Mouse (Mus musculus): ENCODE measurements at regions not wholly inside any gene's neighbourhood (a gene's known extent, or its start where the extent isn't known, plus 50 kb on each side); places are given as distances from the start of the nearest gene placed in this dataset.

DNA sequence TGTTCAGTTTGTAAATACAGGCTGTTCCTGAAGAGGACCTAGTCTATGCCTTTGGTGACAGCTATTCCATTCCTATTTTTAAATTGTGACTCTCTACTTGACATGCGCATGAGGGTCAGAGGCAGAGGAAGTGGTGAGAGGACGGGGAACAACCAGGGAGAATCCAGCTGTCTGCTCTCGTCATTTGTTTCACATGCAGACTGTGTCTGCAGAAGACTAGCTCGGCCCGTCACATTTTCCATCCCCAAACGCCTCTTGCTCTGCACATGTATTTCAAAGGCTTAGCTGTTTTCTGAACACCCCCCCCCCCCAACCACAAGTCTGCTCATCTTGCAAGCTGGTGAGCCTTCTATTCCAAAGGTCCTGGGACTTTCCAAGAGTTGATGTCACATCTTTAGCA lies 339.4 kb downstream of the Dhx35 start:
- intact Hi-C loops (cut with DNase I): no loop called here

GRCm38 (mm10) chr2:159138603-159139002 lies 344.0 kb downstream of the Dhx35 start:
- intact Hi-C loops (cut with DNase I): no loop called here

DNA sequence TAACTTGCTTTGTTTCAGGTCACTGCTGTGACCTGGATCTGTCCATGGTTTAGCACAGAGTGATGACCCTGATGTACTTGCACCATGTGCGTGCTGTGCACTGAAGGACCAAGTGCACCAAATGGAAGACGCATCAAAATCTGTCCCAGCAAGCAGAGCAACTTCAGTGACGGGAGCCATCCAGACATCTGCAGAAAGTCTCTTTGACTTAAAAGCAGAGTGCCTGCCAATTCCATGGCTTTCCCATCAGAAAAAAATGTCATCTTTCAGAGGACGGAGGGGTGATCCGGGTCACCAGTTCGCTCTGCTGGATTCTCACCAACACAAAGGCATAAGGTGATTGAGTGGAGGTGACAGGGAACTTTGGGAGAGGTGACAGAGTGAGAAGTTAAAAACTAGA lies 351.4 kb downstream of the Dhx35 start:
- intact Hi-C loops (cut with DNase I): no loop called here

DNA sequence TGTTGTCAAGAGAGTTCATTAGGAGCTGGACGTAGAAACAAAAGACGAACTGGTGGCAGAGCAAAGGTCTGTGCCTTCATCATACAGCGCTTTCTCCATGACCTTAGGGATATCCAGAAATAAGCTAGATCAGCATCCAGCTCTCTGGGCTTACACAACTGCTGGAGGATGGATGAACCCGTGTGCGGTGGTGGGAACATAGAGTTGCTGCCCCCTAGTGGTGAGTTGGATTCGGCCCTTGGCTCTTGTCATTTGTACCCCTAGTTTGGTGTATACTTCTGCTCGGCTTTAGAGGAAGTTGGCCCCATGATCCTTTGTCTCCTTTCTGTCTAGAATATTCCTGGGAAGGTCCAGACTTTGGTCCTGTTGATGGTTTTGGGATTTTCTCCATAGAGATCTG lies 369.4 kb downstream of the Dhx35 start:
- intact Hi-C loops (cut with DNase I): loop anchor here (1.0 to 5.0 kb wide), 2 partner anchors 110 to 252 kb away; no protein-coding TSS in a partner anchor

- intact Hi-C loops (cut with DNase I): loop anchor here (5.0 kb wide), 1 partner anchor 101 kb away; no protein-coding TSS in a partner anchor
Measured at GRCm38 (mm10) chr2:159168553-159169064, 374.0 kb downstream of the Dhx35 start.

- intact Hi-C loops (cut with DNase I): no loop called here
Measured at GRCm38 (mm10) chr2:159196156-159196555, 401.5 kb downstream of the Dhx35 start.

DNA sequence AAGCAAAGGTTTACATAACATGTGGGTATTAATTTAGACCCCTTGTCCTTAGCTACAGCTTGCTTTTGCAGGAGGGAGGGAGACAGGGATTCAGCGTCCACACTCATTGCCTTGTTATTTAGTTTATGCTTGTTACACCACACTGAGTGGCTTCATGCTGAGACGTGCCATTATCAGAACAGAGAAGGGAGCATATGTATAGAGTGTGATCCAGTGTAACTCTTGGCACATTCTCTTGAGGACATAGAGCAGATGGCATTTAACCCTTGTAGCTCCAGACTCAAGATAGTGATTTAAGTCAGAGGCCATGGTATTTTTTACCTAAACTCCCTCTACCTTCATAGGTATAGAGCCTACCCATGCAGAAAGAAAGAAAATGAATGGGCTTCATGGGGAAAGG lies 437.7 kb downstream of the Dhx35 start:
- intact Hi-C loops (cut with DNase I): no loop called here

DNA sequence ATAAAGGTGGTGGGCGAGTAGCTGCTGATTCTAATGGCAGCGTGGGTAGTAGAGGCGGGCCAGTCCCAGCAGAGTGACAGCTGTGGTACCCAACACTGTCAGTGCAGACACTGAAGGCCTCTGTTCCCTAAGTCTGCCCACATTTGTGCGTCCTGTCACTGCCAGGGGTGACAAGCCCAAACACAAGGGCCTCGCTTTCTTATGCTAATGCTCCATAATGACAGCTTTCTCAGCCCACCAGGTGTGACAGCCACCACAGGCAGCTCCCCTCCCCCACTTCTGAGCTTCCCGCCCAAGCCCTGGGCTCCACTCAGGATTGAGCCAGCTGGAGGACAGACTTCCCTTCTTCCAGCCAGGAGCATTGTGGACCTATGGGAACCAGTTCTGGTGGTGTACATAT lies 440.4 kb downstream of the Dhx35 start:
- intact Hi-C loops (cut with DNase I): no loop called here

DNA sequence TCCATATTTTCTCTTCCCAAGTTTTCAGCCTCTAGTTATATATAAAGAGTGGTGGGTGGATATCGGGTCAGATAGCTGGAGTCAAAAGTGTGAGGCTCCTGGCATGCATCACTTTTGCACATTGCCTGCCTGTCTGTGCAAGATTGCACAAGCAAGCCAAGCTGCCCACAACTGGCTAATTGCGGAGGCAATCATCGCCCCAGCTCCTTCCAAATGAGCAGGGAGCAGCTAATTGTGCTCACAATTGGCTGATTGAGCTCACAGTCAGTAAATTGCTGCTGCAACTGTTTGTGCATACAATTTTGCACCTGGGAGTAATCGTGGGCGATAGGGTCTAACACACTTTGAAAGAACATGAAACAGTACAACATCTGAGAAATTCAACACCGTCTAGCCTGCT lies 455.5 kb downstream of the Dhx35 start:
- intact Hi-C loops (cut with DNase I): no loop called here

DNA sequence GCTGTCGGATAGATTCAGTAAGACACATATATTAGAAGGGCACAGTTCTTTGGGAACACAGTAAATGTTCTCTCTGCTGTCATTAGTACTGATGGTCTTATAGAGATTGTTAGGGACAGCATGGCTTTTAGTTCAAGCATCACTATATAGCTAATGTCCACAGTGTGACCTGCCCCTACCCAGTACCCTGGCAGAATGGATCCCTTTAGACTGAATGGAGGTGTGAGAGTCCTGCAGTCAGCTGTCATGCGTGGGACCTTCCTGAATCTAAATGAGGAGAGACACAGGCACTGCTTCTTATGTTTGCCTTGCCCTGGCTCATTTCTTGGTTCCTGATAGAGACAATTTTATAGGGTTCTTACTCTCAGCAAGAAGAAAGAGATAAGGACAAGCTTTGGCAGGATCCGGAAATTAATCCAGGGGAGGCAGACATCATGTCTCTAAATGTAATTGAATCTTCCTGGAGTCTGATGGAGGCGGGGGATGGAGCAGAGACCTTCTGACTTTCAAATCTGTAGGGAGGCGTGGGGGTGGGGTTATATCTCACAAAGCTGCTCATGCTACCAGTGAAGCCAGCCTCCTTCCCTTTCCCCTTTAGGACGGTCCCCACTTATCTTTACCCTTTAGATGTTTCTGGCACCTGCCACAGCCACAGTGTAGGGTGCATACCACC lies 456.5 kb downstream of the Dhx35 start:
- intact Hi-C loops (cut with DNase I): no loop called here

DNA sequence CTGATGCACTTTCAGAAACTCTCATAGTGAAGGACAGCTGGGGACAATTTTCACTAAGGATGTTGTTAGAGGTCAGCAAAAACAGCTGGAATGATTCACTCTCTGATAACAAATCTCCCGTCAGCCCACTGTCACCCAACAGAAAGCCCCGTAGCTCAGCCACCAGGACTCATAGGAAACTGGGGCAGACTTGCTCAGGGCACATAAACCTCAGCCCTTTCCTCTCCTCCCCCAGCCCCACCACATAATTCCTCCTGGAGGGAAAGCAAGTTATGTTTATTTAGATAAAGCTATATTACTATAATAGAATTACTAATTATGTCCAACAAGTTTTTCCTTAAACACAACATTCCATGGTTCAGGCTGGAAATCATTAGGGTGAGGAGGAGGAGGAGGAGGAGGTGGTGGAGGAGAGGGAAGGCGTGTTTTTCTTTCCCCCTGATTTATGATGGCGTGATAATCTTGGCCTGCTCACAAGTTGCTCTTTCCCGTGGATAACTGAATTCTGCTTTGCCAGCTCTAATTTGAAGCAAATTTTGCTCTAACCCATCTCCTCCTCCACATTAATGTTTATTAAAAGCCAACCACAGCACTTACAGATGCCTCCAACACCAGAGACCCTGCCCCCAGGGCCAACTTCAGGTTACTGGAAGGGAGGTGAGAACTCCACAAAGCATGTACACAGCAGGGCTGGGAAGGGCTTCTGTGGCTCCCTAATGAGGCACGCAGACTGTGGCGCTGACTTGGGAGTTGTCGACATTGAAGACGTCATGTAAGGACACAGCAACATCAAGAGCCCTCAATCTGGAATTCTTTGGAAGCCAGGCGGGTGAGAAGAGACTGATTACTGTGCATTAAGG lies 475.8 kb downstream of the Dhx35 start:
- intact Hi-C loops (cut with DNase I): no loop called here

GRCm38 (mm10) chr2:159278896-159279295 lies 484.3 kb downstream of the Dhx35 start:
- intact Hi-C loops (cut with DNase I): no loop called here

DNA sequence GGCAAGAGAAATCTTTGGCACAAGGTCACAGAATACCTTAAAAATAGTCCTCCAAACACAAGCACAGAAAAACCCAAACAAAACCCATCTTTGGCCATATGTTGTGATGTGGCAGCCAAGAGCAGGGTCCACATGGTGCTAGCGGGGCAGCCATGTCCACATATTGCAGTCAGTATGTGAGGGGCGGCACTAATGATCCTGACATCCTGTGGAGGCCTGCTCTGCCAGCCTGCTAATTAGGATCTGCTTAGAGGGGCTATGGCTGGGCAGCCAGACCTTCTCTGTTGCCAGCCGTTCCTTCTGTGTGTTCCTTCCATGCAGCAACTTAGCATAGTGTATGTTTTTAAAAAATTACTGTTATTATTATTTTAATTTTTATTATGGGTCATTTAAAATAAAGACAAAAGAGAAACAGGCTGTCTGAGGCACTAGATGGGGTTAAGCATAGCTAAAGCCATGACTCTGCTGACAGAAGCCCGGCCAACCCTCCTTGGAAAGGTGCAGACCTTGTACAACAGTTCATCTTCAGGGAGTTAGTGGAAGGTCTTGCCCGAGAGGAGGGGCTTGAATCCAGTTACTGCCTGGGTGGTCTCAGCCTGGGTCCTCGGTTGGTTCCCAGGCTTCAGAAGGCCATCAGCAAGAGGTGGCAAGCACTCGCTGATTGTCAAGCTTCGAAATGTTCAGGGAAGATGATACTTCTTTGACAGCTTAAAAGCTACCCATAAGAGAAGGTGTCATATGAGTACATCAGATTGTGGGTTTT lies 487.1 kb downstream of the Dhx35 start:
- intact Hi-C loops (cut with DNase I): no loop called here

DNA sequence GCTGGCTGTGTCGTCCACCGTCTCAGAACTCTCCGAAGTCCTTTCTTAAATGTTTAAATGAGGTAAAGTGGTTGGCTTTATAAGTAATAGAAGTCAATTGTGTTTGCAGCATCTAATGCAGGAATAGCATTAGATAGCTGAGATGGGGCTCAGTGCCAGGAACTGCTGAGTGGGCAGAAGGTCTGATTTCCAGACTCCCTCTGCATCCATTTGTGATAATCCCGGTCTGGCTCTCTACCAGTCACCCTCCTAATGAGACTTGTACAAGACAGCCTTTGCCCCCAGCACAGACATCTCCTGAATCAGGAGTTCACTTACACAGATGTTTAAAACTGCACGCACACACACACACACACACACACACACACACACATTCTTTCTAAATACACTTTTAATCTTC lies 489.5 kb downstream of the Dhx35 start:
- intact Hi-C loops (cut with DNase I): no loop called here

GRCm38 (mm10) chr2:159284525-159285189 lies 490.1 kb downstream of the Dhx35 start:
- intact Hi-C loops (cut with DNase I): no loop called here

DNA sequence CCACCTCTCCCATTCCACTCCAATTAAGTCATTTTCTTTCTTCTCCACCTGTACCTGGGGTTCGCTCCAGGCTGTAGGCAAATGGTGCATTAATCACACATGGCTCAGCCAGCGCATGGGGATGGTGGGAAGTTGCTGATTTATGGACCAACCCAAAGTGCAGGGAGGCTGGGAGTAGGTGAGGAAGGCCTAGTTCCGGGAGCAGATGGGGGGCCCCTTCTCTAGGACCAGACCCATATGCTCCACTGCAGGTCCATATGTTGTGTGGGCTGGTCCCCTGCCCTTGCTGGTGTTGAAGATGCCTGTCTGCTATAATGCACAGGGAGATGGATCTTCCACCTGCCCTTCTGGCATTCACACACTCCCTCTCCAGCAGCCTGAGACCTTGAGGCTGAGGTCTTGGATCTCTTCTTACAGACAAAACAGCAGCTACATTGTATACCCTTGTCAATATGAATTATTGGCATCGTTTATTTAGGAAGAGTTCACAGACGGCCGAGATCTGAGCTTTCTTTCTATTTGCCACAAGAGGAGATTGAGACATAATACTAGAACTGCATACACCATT lies 493.5 kb downstream of the Dhx35 start:
- intact Hi-C loops (cut with DNase I): no loop called here

DNA sequence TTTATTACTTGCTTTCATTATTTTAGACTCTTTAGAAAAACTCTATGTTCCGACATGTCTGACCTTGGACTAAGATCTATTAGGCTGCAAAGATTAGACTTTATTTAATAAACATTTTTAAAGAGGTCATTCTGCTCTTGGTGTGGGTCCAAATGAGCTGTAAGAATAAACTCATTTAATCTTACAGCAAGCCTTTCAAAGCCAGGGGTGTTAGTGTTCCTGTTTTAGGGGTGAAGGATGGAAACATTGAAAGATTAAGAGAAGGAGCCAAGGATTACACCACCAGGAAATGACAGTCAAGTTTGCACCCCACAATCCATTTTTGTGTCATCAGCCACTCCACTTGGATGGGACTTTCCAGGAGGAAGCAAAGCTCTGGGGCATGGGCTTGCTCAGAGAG lies 495.5 kb downstream of the Dhx35 start:
- intact Hi-C loops (cut with DNase I): no loop called here

- intact Hi-C loops (cut with DNase I): no loop called here
Measured at GRCm38 (mm10) chr2:159307001-159307400, 512.4 kb downstream of the Dhx35 start.

- intact Hi-C loops (cut with DNase I): no loop called here
Measured at GRCm38 (mm10) chr2:159334711-159335110, 540.1 kb downstream of the Dhx35 start.

GRCm38 (mm10) chr2:159336646-159337045 lies 542.0 kb downstream of the Dhx35 start:
- intact Hi-C loops (cut with DNase I): no loop called here

All from adrenal gland (tissue).